Mouse (Mus musculus) testis, postnatal 10 days (tissue): ENCODE results near the gene Dennd2d.

Experiments
- DNase-seq: peaks from one replicate; pipeline ENCODE4 v3.0.0; 2021; ENCODE audit warnings: low spot score

Dennd2d gene

DNA sequence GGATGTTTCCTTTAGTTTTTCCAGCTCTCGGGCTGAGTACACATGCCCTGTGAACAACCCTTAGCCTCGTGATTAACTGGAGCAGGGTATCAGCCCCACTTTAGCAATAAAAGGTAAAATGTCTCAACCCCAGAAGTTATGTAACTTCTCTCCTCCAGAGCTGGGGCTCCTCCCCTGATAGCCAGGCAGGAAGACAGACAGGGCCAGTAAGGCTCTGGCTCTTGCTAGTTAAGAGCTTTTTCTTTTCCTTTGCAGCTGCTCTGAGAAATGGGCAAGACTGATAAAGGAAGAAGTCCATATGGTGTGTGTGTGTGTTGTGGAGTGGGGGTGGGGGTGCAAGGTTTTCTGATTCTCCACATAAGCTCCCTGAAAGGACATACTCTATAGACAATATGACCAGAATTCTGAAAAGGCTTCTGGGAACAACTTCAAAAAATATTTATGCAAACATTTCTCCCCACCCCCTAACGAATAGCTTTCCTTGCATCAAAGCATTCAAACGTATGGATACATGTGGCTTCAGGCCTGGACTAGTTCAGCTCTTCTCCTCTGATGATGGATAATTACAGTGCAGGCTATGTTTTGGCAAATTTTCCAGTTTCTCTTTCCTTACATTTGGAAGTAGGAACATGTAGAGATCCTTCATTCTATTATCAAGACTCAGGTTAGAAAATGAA is 14.0 kb downstream of the Dennd2d start:
- DNase-seq: no peak

DNA sequence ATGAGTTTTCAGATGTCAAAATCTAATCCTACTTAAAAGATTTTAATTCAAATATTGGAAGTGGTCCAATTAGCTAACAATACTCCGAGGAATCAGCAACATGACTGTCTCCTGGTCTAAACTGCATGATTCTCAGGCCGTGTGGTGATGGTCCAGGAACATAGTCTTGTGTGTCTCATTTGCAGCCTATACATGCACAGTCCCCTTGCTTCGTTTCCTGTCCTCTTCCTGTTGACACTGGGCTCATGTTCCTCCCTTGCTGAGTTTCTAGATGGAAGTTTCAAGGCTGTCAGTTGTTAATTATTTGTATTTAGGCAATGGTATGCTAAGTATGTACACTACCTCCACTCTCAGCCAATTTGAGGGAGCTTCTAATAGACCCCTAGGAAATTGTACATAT is 14.8 kb downstream of the Dennd2d start:
- DNase-seq: no peak

- no peak for DNase-seq
Measured at GRCm38 (mm10) chr3:106500510-106500909, 18.3 kb downstream of the Dennd2d start.

- DNase-seq: no peak
Measured at GRCm38 (mm10) chr3:106502892-106503291, 20.7 kb downstream of the Dennd2d start.

DNA sequence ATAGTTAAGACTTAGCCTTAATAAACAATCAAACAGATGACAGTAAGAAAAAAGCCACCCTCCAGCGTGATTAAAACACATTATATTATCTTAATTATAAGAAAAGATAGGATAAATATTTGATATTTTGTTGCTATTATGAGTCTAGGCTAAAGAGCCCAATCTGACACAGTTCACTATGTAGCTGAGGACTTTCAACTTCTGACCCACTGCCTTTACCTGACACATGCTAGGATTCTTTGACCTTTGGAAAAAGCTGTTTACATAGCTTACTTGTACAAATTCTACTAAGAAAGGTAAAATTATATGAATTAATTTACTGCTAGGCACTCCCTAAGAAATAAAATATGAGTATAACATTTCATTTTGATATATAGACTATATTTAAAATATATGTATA is 28.5 kb downstream of the Dennd2d start:
- no peak for DNase-seq

DNA sequence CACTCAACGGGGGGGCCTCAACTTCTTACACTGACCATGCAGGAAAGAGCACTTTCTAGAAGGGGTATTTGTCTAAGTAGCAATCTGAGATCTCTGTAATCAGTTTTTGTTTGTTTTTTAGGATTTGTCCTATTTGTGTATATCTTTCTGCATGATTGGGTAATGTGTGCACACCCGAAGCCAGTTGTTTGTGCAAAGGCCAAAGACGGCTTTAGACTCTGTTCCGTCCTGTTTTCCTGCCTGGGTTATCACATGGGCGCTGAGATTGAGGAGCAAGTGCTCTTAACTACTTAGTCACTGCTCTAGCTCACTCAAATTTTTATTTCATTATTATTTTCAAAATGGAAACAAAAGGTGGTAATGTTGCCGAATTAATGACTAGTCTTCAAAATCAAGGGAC is 32.8 kb downstream of the Dennd2d start:
- no peak for DNase-seq

DNA sequence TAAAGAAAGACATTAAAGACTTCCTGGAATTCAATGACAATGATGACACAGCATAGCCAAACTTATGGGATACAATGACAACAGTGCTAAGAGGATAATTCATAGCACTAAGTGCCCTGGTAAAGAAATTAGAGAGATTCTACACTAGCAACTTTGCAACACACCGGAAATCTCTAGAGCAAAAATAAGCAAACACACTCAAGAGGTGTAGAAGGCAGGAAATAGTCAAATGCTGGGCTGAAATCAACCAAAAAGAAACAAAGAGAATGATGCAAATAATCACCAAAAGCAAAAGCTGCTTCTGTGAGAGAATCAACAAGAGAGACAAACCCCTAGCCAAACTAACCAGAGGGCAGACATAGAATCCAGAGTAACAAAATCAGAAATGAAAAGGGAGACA is 40.5 kb downstream of the Dennd2d start:
- no peak for DNase-seq

GRCm38 (mm10) chr3:106526411-106526810 is 44.2 kb downstream of the Dennd2d start:
- no peak for DNase-seq

- DNase-seq: no peak
Measured at GRCm38 (mm10) chr3:106528032-106528431, 45.8 kb downstream of the Dennd2d start.

- no peak for DNase-seq
Measured at GRCm38 (mm10) chr3:106533277-106533676, 51.1 kb downstream of the Dennd2d start.

DNA sequence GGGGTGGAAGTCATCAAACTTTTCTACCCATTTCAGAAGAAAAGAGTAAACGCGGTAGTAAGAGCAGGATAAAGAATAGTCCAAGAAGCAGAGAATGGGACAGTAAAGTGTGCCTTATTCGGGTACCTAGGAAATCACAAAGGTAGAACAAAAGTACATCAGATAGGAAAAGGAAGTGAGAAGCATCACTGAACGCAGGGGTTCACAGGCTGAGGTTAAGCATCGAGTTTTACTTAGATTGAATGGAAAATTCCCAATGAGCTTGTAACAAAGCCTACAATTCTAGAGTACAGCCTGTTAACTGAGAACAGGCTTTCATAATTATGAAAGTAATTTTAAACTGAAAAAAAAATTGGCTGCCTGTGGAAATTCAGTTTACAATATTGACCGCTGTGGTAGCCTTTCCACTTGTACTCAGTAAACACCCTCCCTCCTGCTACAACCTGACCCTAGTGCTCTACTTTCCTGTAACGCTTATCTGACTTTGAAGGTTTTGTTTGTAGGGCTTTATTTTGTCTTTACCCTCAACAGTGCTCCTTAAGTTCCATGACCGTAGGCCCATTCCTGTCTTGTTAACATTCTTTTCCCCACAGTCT is 62.6 kb downstream of the Dennd2d start:
- DNase-seq: no peak

DNA sequence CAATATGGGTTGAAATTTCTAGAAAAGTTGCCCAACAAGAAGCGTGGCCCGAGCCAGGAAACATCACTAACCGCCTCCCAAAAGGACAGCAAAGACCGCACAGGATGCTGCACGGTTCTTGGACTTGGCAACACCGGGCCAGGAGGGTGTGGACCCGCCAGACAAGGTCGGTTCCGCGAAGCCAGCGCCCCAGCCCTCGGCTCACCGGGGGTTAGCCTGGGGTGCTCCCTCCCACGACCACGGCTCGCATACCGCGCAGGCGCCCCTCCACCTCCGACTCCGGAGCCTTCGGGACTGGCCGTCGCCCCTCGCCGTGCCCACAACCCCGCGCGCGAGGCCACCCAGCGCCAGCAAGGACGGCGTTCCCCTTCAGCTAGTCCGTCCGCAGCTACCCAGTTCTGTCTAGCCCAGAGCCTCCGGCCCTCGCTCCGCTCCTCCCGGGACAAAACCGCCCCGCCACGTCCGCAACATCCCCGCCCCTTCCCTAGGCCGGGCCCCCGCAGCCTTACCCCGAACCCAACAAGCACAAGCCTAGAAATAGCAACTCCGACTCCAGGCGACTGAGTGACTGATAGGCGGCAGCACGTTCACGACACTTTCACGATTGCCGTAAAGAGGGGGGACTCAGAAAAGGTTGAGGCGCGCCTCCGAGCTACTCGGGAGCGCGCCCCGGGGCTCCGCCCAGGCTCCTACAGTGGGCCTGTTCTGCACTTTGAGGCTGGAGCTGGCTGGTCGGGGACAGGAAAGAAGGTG is 65.1 kb downstream of the Dennd2d start, which contains the start of the genes Dram2 and Cept1:
Gene Dram2 (plus strand): TSS at position 628 of the 753 bp plus-strand sequence.
Gene Cept1 (minus strand): TSS at position 632 of the 753 bp plus-strand sequence.
- DNase-seq: peak; percentile 94

DNA sequence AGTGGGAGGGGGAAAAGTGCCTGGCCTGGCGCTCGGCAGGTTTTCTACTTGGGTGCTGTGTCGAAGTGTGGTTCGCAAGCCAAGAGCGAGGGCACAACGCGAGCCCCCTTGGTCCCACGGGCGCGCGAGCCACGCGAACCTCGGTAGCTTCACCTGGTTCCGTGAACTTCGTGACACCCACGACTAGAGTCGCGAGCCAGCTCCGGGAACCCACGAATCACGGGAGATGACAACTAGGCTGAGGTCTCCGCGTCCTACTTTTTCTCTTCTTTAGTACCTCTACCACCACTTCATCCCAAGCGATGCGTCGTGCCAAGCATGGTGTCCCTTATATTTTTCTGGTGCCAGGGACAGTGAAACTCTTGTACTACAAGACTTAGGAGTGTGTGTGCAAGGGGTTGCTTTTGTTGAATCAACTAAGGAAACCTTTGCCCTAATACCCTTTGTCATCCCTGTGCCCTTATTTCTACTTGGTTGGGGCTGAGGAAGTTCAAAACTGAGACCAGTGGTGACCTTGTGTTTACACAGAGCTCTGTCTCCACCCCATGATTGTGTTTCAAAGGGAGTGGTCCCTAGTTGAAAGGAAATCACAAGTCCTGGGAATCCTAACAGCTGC is 65.8 kb downstream of the Dennd2d start:
- DNase-seq: no peak

- no peak for DNase-seq
Measured at GRCm38 (mm10) chr3:106548971-106549370, 66.8 kb downstream of the Dennd2d start.
